Mouse (Mus musculus) intestine, embryonic 16.5 days (tissue): ENCODE data around the gene Plxnb1. TPM values are rescaled to one million over a fixed set of nuclear protein-coding genes. Genes with fewer than 3 reads are reported as not detected.
A peak's percentile ranks its signal among the peaks of the same experiment; 100 is the strongest.

Experiments
- ATAC-seq: fragments of 200-750 bp; cut with Nextera tagmentation; 2 replicates; pipeline ENCODE4 v1.8.0; 2017; ENCODE audit warnings: moderate TSS enrichment, moderate library complexity
- H3K27ac ChIP-seq: fragments of 300-500 bp; sonication (generic); 2 replicates; pipeline ENCODE4 v1.5.1; 2014; ENCODE audit warnings: mild to moderate bottlenecking, low read length
- H3K27me3 ChIP-seq: fragments of 300-500 bp; sonication (generic); replicated peaks from 2 replicates; pipeline ENCODE4 v1.6.1; 2014; ENCODE audit warnings: low read length, control low read depth, mixed read lengths; ENCODE audit not compliant: control insufficient read depth, insufficient read depth
- H3K36me3 ChIP-seq: fragments of 300-500 bp; sonication (generic); 2 replicates; pipeline ENCODE4 v1.6.1; 2014; ENCODE audit warnings: low read length, control low read depth; ENCODE audit not compliant: control insufficient read depth, insufficient read depth
- H3K4me1 ChIP-seq: fragments of 300-500 bp; sonication (generic); 2 replicates; pipeline ENCODE4 v1.6.1; 2014; ENCODE audit warnings: low read length, control low read depth, mixed read lengths; ENCODE audit not compliant: control insufficient read depth, insufficient read depth
- H3K4me2 ChIP-seq: fragments of 300-500 bp; sonication (generic); 2 replicates; pipeline ENCODE4 v1.6.1; 2014; ENCODE audit warnings: low read depth, low read length, control low read depth
- H3K4me3 ChIP-seq: fragments of 300-500 bp; sonication (generic); 2 replicates; pipeline ENCODE4 v1.5.1; 2014; ENCODE audit warnings: mild to moderate bottlenecking, low read length
- H3K9ac ChIP-seq: fragments of 300-500 bp; sonication (generic); 2 replicates; pipeline ENCODE4 v1.6.1; 2014; ENCODE audit warnings: low read depth, low read length
- H3K9me3 ChIP-seq: fragments of 300-500 bp; sonication (generic); 2 replicates; pipeline ENCODE4 v1.6.1; 2016; ENCODE audit warnings: low read length, control low read depth; ENCODE audit not compliant: control insufficient read depth
- WGBS: fragments of 180-500 bp; shearing (Covaris S2); extraction: QIAGEN DNeasy Blood & Tissue Kit; methylation state at CpG from one replicate; pipeline ENCODE4 v1.1.7; 2014; 5-methylcytosine and 5-hydroxymethylcytosine counted together
- polyA plus RNA-seq: library from polyadenylated mRNA; unstranded; fragments of >200 nt; fragmentation: Nextera tagmentation; extraction: Ambion mirVana; gene quantifications from 2 replicates; pipeline ENCODE4 v1.2.1, GENCODE M21; 2015

Gene Plxnb1
- polyA plus RNA-seq, 1 experiment from 2014 or later = 4.7 TPM

DNA sequence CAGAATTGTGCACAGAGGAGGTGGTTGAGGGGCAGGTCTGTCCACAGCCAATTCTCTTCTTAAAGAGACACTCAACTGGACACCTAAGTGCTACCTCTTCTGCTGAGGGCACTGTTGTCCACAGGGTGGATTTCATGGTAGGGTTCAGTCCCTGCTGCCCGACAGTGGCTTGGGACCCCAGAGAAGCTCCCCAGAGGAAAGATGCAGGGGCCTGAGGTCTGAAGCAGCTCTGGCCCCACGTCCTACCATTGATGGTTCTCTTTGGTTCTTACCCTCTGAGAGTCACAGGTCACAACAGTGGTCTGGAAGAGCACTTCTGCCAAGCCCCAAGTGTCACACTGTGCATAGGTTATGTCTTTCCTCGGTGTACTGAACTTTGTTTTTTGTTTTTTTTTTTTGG lies 41.8 kb upstream of the Plxnb1 start:
- ATAC-seq = no peak
- 81% methylated on average over 3 of the region's 3 CpGs for WGBS
- no peak overlapping the region for H3K4me3 ChIP-seq
- H3K36me3 ChIP-seq = 0 out of 2 replicates have a peak, but pooled peaks cover 6% of the 10 kb centered on the region
- no peak overlapping the region for H3K4me2 ChIP-seq
- no peak overlapping the region for H3K27ac ChIP-seq
- H3K9ac ChIP-seq = no peak overlapping the region
- no peaks in the 10 kb centered on the region for H3K27me3 ChIP-seq
- H3K9me3 ChIP-seq = no peaks in the 10 kb centered on the region
- H3K4me1 ChIP-seq = peaks cover 11% of the 10 kb centered on the region

DNA sequence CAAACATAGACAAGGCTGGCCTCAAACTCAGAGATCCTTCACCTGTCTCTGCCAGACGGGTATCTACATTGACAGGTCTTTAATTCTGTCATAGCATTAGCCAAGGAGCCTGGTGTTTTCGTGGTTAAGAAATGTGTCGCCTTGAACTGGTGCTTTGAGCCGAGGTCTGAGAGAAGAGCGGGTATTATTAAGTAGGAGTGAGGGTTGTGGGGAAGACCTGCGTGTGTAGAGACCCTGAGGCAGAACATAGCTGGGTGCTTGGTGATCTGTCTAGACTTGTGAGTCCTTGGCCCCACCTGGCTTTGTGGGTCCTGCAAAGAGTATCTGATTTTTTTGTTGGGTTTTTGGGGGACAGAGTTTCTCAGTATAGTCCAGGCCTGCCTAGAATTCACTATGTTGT lies 41.3 kb upstream of the Plxnb1 start:
- no peak for ATAC-seq
- no peaks in the 10 kb centered on the region for H3K27me3 ChIP-seq
- H3K27ac ChIP-seq = no peak overlapping the region
- H3K9ac ChIP-seq = no peak overlapping the region
- no peak overlapping the region for H3K4me2 ChIP-seq
- H3K36me3 ChIP-seq = 0 out of 2 replicates have a peak, but pooled peaks cover 6% of the 10 kb centered on the region
- H3K9me3 ChIP-seq = no peaks in the 10 kb centered on the region
- 73% methylated on average over 6 of the region's 6 CpGs for WGBS
- peaks cover 15% of the 10 kb centered on the region for H3K4me1 ChIP-seq
- no peak overlapping the region for H3K4me3 ChIP-seq

GRCm38 (mm10) chr9:109054712-109055111 lies 40.5 kb upstream of the Plxnb1 start:
- ATAC-seq = peak; percentile 81
- 4% methylated on average over 7 of the region's 7 CpGs for WGBS
- H3K4me1 ChIP-seq = peaks cover 16% of the 10 kb centered on the region
- no peaks in the 10 kb centered on the region for H3K9me3 ChIP-seq
- H3K36me3 ChIP-seq = 0 out of 2 replicates have a peak, but pooled peaks cover 6% of the 10 kb centered on the region
- H3K4me3 ChIP-seq = peak overlapping the region; percentile 39
- H3K4me2 ChIP-seq = peak overlapping the region; percentile 57
- peak overlapping the region; percentile 68 for H3K9ac ChIP-seq
- H3K27me3 ChIP-seq = no peaks in the 10 kb centered on the region
- H3K27ac ChIP-seq = peak overlapping the region; percentile 84

DNA sequence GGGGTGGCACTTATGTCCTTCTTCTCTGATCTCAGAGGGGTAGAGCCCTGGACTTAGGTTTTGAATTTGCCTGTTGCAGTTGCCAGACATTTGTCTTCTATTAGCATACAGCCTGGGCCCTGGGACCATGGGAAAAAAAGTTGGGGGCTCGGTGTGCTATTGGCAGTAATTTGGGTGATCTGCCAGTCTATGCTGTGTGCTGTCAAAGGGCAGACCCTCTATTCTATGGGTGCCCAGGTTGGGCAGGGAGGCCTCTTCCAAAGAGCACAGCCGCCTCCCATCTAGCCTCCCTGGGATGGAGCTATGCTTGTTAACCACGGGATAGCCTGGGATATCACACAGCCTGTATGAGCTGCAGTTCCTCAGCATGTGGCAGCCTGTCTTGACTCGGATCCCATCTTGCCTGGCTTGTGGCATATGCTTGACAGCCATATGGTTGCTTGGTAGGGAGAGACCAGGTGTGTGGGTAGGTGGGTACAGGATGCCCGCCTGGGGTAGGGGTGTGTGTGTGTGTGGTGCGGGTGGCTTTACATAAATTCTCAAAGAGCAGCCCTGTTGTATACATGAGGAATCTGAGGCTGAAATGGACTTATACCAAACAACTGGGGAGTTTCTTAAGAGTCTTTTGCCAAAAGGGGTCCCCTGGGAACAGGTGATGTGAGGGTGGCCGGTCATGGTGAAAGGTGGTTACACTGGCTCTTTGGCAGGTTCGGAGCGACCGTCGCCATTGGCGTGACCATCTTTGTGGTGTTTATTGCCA lies 39.7 kb upstream of the Plxnb1 start:
- Histone ChIP-seq H3K27ac (peak overlapping the region; percentile 84), H3K36me3 (0 out of 2 replicates have a peak, but pooled peaks cover 6% of the 10 kb centered on the region), H3K4me3 (peak overlapping the region; percentile 39), H3K27me3 (no peaks in the 10 kb centered on the region), H3K9me3 (no peaks in the 10 kb centered on the region), H3K4me2 (peak overlapping the region; percentile 57), H3K4me1 (peaks cover 16% of the 10 kb centered on the region), H3K9ac (peak overlapping the region; percentile 68)
- 88% methylated on average over 12 of the region's 12 CpGs for WGBS
- ATAC-seq = no peak

DNA sequence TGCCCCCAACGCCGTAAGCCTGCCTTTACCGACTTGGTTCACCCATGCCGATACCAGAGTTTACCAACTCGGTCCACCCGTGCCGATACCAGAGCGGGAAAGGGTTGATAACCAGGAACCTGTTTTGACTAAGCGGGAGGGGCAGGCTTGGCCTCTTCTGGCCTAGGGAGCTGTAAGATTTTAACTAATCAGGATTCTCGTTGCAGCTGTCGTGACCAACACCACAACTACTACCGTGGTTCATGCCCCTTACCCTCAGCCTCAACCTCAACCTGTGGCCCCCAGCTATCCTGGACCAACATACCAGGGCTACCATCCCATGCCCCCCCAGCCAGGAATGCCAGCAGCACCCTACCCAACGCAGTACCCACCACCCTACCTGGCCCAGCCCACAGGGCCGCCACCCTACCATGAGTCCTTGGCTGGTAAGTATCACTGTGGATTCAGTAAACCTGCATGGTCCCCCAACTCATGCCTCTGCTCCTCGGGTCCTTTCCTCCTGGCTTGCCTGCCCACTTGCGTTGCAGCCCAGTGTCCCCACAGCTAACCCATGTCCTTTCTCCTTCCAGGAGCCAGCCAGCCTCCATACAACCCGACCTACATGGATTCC lies 39.0 kb upstream of the Plxnb1 start:
- peaks cover 16% of the 10 kb centered on the region for H3K4me1 ChIP-seq
- H3K36me3 ChIP-seq = 0 out of 2 replicates have a peak, but pooled peaks cover 6% of the 10 kb centered on the region
- 88% methylated on average over 17 of the region's 17 CpGs for WGBS
- no peak for ATAC-seq
- no peaks in the 10 kb centered on the region for H3K9me3 ChIP-seq
- H3K27ac ChIP-seq = no peak overlapping the region
- H3K9ac ChIP-seq = 0 out of 2 replicates have a peak overlapping the region, but pooled peaks have one; percentile 16
- no peak overlapping the region for H3K4me3 ChIP-seq
- no peak overlapping the region for H3K4me2 ChIP-seq
- no peaks in the 10 kb centered on the region for H3K27me3 ChIP-seq

- no peak overlapping the region for H3K27ac ChIP-seq
- no peak for ATAC-seq
- 83% methylated on average over 4 of the region's 4 CpGs for WGBS
- H3K4me1 ChIP-seq = peaks cover 16% of the 10 kb centered on the region
- H3K36me3 ChIP-seq = 0 out of 2 replicates have a peak, but pooled peaks cover 3% of the 10 kb centered on the region
- H3K4me2 ChIP-seq = no peak overlapping the region
- H3K9me3 ChIP-seq = no peaks in the 10 kb centered on the region
- H3K4me3 ChIP-seq = no peak overlapping the region
- no peak overlapping the region for H3K9ac ChIP-seq
- H3K27me3 ChIP-seq = no peaks in the 10 kb centered on the region
Measured at GRCm38 (mm10) chr9:109056916-109057315, 38.3 kb upstream of the Plxnb1 start.

GRCm38 (mm10) chr9:109057543-109057942 lies 37.6 kb upstream of the Plxnb1 start:
- Histone ChIP-seq H3K4me2 (no peak overlapping the region), H3K27me3 (no peaks in the 10 kb centered on the region), H3K4me1 (peaks cover 16% of the 10 kb centered on the region), H3K36me3 (0 out of 2 replicates have a peak, but pooled peaks cover 3% of the 10 kb centered on the region), H3K9ac (no peak overlapping the region), H3K4me3 (no peak overlapping the region), H3K9me3 (no peaks in the 10 kb centered on the region), H3K27ac (no peak overlapping the region)
- 93% methylated on average over 5 of the region's 5 CpGs for WGBS
- ATAC-seq = no peak

DNA sequence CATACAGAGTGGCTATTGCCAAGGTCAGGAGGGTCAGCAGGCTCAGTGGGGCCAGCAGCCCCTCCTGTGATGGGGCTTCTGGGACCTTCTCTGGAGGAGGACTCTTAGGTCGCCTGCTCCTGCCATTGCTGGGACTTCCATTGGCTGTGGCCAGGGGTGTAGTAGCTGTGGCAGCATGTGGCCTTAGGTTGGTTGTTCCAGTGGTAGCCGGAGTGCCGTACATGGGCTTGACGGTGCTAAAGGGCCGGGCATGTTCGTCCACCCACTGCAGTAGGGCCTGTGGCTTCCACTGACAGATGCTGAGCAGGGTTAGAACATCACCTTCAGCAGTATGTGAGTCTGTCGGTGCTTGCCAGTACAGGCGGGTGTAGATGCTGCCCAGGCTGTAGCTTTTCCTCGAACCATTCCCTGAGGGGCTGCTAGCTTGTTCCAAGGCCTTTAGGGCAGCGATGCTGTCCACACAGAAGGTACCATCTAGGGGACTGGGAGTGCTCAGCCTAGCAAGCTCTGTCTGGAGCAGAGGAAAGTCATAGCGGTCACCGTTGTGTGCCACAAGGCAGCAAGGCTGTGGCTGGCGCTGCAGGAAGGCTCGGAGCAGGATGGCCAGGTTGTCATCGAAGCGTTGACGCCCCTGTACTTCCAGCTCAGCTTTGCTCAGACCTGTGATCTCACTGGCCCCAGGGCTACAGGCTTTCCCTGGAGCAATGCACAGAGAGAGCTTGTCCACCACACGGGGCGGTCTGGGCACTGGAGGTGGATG lies 37.0 kb upstream of the Plxnb1 start:
- Histone ChIP-seq H3K9ac (peak overlapping the region; percentile 72), H3K4me3 (no peak overlapping the region)
- no peak for ATAC-seq

More for the DNA sequence above, 37.0 kb upstream of the Plxnb1 start:
- Histone ChIP-seq H3K4me2 (peak overlapping the region; percentile 77; the same call in 1 of the 2 replicates), H3K4me1 (peaks cover 16% of the 10 kb centered on the region), H3K36me3 (0 out of 2 replicates have a peak, but pooled peaks cover 3% of the 10 kb centered on the region), H3K9me3 (no peaks in the 10 kb centered on the region), H3K27ac (peak overlapping the region; percentile 94; the same call in 1 of the 2 replicates), H3K27me3 (no peaks in the 10 kb centered on the region)
- 92% methylated on average over 19 of the region's 19 CpGs for WGBS
